Mouse (Mus musculus) bone marrow, adult 2 months (tissue): ENCODE data around the gene Itga1.

Experiments used
- CTCF ChIP-seq: fragments of 200-500 bp; IDR thresholded peaks from 2 replicates; pipeline ENCODE4 v1.5.1; 2011; ENCODE audit warnings: low read length, control low read depth; ENCODE audit not compliant: control insufficient read depth, insufficient read depth
- POLR2A ChIP-seq: fragments of 200-500 bp; IDR thresholded peaks from 2 replicates; pipeline ENCODE4 v1.6.1; 2011; ENCODE audit warnings: low read depth, mild to moderate bottlenecking, control low read depth, low read length, borderline replicate concordance; ENCODE audit not compliant: control insufficient read depth

DNA sequence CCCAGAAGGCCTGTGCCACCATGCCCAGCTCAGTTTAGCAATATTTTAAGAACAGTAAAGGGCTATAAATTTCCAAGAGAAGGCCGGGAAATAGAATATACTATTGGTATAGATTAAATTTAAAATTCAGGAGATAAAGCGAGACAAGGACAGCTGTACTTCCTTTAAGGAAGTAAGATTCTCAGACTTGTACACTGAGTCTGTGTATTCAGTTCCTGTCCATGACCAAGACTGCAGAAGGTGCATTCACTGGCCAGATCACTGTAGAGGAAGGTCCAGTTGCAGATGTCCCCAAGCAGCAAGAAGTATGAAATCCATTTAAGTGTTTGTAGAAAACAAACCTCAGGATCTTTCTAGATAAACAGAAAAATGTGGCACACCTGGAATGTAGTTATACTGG is 28.3 kb upstream of the Itga1 start:
- no peak for TF ChIP-seq POLR2A
- TF ChIP-seq CTCF: no peak
